Mouse (Mus musculus): ENCODE data around the gene Skp1a. TPM values are rescaled to one million over a fixed set of nuclear protein-coding genes. Genes with fewer than 3 reads are reported as not detected.

Gene Skp1a
- polyA plus RNA-seq, 1 experiment from 2014 or later: 1,145 TPM

DNA sequence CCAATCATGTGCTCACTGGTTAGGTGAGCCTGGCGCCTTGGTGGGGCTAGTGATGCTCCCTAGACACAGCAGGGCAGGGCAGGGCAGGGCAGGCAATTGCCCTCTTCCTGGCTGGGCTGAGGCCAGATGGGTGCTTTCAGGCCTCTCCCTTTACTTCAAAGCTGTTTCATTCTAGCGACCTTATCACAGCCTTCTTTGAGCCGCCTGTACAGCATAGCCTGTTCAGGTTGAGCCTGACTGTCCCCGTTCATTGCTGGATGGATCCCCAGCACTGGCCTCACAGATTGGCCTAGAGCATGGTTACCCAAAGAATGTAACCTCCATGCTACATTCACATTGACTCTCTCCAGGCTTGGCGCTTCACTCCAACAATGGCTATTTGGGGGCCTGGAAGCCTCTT, 1.1 kb upstream of the Skp1a start:
- Histone ChIP-seq H3K27me3 (no peaks in the 10 kb centered on the region), H3K4me2 (replicated peaks) (peak overlapping the region; percentile 66), H3K36me3 (no peaks in the 10 kb centered on the region), H3K4me3 (peak overlapping the region; percentile 90), H3K27ac (replicated peaks) (no peak overlapping the region), H3K9me3 (no peaks in the 10 kb centered on the region), H3K9ac (replicated peaks) (peak overlapping the region; percentile 95; the same call in 1 of the 2 replicates), H3K4me1 (peaks cover 30% of the 10 kb centered on the region)
- no peak for ATAC-seq (replicated peaks)
- 64% methylated on average over 5 of the region's 5 CpGs for WGBS

DNA sequence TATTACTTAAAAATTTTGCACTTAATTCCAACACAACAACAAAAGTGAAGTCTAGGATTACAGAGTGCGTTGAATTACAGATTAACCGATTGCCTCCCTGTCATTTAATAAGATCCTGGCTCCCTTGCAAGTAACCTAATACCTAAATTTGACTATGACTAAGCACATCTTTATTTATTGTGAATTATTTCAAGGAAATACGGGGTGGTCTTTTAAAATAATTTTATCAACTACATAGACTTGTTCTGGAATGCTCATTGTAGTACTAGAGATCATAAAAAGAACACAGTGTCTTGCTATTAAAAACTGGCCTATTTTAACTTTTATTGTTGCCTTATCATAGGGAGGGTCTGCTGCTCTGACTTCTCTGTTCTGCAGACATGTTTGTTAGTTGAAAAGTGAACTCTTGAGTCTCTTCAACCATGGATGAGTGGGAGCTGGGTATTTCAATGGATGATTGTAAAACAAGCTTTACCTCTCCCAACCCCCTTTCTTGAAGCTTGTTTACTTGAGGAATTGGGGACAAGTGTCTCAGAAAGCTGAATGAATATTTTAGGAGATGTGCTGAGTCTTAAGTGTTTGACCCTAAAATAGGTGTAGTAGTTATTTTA, 1.4 kb downstream of the Skp1a start:
- H3K36me3 ChIP-seq: peaks cover 12% of the 10 kb centered on the region
- no peak for ATAC-seq (replicated peaks)
- peak overlapping the region; percentile 90 for H3K4me3 ChIP-seq
- H3K9ac ChIP-seq (replicated peaks): peak overlapping the region; percentile 95
- no peak overlapping the region for H3K27ac ChIP-seq (replicated peaks)
- H3K4me1 ChIP-seq: peaks cover 30% of the 10 kb centered on the region
- 29% methylated on average over 3 of the region's 3 CpGs for WGBS
- H3K9me3 ChIP-seq: no peaks in the 10 kb centered on the region
- H3K4me2 ChIP-seq (replicated peaks): peak overlapping the region; percentile 66
- no peaks in the 10 kb centered on the region for H3K27me3 ChIP-seq

DNA sequence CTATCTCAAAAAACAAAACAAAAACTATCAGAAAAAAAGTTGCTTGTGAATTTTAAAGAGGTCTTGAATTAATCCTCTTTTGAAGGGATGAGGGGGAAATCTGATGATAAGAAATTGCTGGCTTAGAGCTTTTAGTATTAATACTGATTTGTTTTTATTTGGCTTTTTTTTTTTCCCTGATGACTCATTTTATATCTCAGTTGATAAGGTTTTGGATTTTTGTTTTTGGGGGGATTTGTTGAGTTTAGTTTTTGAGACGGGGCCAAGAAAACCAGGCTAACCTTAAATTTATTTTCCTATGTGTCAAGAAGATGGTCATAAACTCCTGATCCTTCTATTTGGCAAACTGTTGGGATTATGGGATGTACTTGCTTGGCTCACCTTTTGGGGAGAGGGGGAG, 2.1 kb downstream of the Skp1a start:
- H3K9ac ChIP-seq (replicated peaks): no peak overlapping the region
- H3K9me3 ChIP-seq: no peaks in the 10 kb centered on the region
- H3K27ac ChIP-seq (replicated peaks): no peak overlapping the region
- 100% methylated on average over 1 of the region's 1 CpGs for WGBS
- H3K4me3 ChIP-seq: no peak overlapping the region
- no peaks in the 10 kb centered on the region for H3K27me3 ChIP-seq
- H3K4me1 ChIP-seq: peaks cover 30% of the 10 kb centered on the region
- peak overlapping the region; percentile 66 for H3K4me2 ChIP-seq (replicated peaks)
- no peak for ATAC-seq (replicated peaks)
- peaks cover 18% of the 10 kb centered on the region for H3K36me3 ChIP-seq

DNA sequence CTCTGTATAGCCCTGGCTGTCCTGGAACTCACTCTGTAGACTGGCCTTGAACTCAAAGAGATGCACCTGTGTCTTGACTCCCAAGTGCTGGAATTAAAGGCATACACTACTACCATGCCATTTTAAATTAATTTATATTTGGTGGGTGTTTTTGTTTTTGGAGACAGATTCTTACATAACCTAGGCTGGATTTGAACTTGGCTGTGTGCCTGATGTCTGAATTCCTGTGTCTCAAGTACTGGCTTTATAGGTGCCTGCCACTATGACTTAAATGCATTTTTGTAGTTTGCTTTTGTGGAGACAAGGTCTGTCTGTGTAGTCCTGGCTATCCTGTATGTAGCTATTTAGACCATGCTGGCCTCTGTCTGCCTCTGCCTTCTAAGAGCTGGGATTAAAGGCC, 2.7 kb downstream of the Skp1a start:
- H3K27ac ChIP-seq (replicated peaks): no peak overlapping the region
- H3K9me3 ChIP-seq: no peaks in the 10 kb centered on the region
- H3K27me3 ChIP-seq: no peaks in the 10 kb centered on the region
- no peak overlapping the region for H3K4me3 ChIP-seq
- H3K9ac ChIP-seq (replicated peaks): no peak overlapping the region
- H3K4me1 ChIP-seq: peaks cover 30% of the 10 kb centered on the region
- ATAC-seq (replicated peaks): no peak
- peaks cover 22% of the 10 kb centered on the region for H3K36me3 ChIP-seq
- peak overlapping the region; percentile 7; the same call in 1 of the 2 replicates for H3K4me2 ChIP-seq (replicated peaks)

DNA sequence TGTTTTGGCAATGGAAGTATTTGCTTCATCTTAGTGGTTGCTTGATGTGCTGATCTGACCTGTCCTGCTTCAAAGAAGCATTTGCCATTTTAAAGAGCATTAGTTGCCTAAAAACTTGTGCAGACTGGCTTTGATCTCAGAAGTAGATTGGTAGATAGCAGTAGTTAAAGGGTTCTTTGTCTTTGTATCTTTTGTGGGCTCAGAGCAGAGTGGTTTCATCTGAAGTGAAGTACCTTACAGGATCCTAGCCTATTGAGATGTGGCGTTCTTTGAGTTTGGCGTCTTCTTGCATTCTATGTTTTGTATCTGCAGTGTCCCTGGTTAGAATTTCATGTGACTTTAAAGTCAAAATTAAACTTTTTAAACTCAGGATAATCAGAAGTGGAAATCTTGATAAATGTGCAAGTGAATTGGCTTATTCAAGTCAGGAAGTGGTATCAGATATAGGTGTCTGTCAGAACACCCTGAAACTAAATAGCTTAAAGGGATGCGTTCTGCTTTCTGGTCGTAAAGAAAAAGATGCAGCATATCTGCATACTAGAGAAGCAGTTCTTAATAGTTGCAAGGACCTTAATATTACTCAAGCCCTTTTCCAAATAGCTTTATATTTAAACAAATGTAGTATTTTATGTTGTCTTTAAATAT, 9.2 kb downstream of the Skp1a start:
- H3K27ac ChIP-seq (replicated peaks): no peak overlapping the region
- H3K4me3 ChIP-seq: no peak overlapping the region
- no peak overlapping the region for H3K9ac ChIP-seq (replicated peaks)
- peaks cover 59% of the 10 kb centered on the region for H3K36me3 ChIP-seq
- WGBS: 83% methylated on average over 4 of the region's 4 CpGs
- H3K4me2 ChIP-seq (replicated peaks): no peak overlapping the region
- no peaks in the 10 kb centered on the region for H3K9me3 ChIP-seq
- H3K27me3 ChIP-seq: no peaks in the 10 kb centered on the region
- H3K4me1 ChIP-seq: no peaks in the 10 kb centered on the region
- no peak for ATAC-seq (replicated peaks)

DNA sequence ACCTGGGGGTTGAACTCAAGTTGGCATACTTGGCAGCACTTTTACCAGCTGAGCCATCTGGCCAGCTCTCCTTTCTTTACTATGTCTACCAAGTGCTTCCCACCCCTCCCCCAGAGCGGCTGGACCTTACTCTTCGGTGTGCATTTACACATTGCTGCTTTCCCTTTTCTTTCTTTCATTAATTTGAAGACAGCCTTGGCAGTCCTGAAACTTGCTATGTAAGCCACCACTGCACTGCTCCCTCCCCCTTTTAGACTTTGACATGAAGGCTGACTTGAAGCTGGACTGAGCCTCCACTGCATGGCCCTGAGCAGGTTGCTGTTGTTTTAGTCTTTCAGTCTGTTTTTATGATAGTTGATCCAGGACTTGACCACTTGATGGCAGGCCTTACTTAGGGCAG, 17.7 kb downstream of the Skp1a start:
- 83% methylated on average over 2 of the region's 2 CpGs for WGBS
- no peak overlapping the region for H3K9ac ChIP-seq (replicated peaks)

DNA sequence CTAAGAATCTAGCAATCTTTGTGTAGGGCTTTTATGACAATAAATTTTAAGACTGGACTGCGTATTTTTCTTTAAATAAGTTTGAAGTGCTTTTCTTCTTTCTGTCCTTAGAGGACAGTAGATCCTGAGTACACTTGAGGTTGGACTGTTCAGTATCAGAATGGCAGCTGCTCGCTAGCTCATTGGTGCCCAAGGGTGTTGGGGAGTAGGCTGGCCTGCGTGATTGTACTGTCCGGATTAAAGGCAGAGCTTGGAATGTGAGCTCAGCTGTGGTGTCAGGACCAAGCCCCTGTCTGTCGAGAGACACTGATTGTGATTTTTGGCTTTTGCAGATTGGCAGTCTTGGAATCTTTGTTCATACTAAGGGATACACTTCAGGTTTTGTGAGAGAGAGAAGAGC, 20.0 kb downstream of the Skp1a start:
- WGBS: 75% methylated on average over 5 of the region's 5 CpGs

More for the DNA sequence above, 17.7 kb downstream of the Skp1a start:
- no peak for ATAC-seq (replicated peaks)
- H3K36me3 ChIP-seq: peaks cover 49% of the 10 kb centered on the region
- H3K4me2 ChIP-seq (replicated peaks): no peak overlapping the region
- no peaks in the 10 kb centered on the region for H3K4me1 ChIP-seq
- no peaks in the 10 kb centered on the region for H3K27me3 ChIP-seq
- H3K9me3 ChIP-seq: no peaks in the 10 kb centered on the region
- no peak overlapping the region for H3K4me3 ChIP-seq
- H3K27ac ChIP-seq (replicated peaks): 0 out of 2 replicates have a peak overlapping the region, but pooled peaks have one; percentile 5

DNA sequence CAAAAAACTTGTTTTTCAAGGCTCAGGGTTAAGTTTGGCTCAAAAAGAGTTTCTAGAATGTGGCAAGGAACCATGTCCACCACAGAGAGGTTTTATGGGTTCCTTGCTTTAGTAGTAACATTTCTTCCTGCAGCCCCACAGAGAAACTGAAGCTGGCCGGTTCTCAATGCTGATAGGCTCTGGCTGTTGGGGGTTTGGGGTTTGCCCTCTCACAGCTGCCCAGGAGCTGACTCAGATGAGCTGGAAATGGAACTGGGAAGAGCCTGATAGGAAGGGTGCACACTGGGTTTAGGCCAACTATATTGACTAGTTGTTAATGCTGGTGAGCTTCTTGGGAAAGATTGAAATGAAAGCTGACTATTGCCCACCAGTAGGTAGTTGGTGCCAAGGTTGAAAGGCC, 20.9 kb downstream of the Skp1a start:
- no peaks in the 10 kb centered on the region for H3K27me3 ChIP-seq
- no peaks in the 10 kb centered on the region for H3K9me3 ChIP-seq
- H3K4me2 ChIP-seq (replicated peaks): no peak overlapping the region
- no peak overlapping the region for H3K4me3 ChIP-seq
- 61% methylated on average over 1 of the region's 1 CpGs for WGBS
- H3K27ac ChIP-seq (replicated peaks): no peak overlapping the region
- H3K9ac ChIP-seq (replicated peaks): no peak overlapping the region
- peaks cover 21% of the 10 kb centered on the region for H3K36me3 ChIP-seq
- H3K4me1 ChIP-seq: no peaks in the 10 kb centered on the region
- no peak for ATAC-seq (replicated peaks)

More for the DNA sequence above, 20.0 kb downstream of the Skp1a start:
- Histone ChIP-seq H3K9me3 (no peaks in the 10 kb centered on the region), H3K4me2 (replicated peaks) (no peak overlapping the region), H3K9ac (replicated peaks) (no peak overlapping the region), H3K4me3 (no peak overlapping the region), H3K4me1 (no peaks in the 10 kb centered on the region), H3K36me3 (peaks cover 28% of the 10 kb centered on the region), H3K27me3 (no peaks in the 10 kb centered on the region), H3K27ac (replicated peaks) (no peak overlapping the region)
- ATAC-seq (replicated peaks): no peak

DNA sequence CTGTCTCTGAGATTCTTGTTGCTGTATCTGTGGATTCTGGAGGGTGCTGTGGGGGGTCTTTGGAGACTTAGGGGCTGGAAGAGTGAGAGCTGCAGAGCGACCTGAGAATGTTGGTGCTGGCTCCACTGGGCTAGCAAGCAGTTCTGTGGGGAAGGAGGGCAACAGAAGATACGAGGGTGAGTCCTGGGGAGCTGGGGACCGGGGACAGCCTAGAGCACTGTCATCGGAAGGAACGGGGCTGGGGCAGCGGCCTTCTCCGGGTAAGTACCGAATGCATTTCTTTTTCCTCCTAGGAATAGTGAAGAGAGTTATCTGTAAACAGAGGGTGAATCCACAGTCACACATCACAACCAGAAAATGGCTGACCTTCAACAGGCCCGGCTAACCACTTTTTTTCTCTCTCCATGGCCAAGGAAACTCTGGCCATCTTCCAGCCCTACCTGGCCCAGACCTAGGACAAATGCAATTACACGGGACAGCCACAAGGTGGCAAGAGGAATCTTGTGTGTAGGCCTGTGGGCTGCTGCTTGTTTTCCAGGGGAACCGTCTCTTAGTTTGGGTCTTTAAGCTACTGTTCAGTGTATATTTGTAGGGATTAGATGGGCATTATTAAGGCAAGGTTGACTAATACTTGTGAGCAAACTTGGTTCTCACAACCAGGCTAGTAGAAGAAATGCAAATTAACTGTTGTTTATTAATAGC, 22.0 kb downstream of the Skp1a start:
- no peaks in the 10 kb centered on the region for H3K4me1 ChIP-seq
- no peak overlapping the region for H3K4me2 ChIP-seq (replicated peaks)
- WGBS: 67% methylated on average over 11 of the region's 11 CpGs
- no peak overlapping the region for H3K27ac ChIP-seq (replicated peaks)
- no peak overlapping the region for H3K4me3 ChIP-seq
- no peaks in the 10 kb centered on the region for H3K27me3 ChIP-seq
- H3K36me3 ChIP-seq: peaks cover 12% of the 10 kb centered on the region; the same call in 1 of the 2 replicates
- peak; percentile 76 for ATAC-seq (replicated peaks)
- H3K9me3 ChIP-seq: no peaks in the 10 kb centered on the region
- H3K9ac ChIP-seq (replicated peaks): no peak overlapping the region

DNA sequence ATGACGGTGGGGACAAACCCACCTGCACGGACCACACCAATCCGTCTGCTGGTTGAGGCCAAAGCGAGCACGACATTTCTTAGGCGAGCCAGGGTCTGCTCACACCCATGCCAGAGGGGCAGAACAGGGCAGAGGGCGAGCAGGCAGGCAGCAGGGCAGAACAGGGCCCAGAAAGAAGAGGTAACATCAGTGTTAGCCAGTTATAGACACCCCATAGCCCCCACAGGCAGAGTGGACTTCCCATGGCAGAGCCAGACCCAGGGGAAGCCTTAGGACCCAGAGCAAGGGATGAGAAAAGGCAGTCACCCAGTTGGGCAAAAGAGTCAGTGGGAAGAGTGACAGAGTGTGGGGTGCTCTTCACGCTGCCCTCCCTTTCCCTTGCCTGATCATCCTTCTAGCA, 23.3 kb downstream of the Skp1a start:
- H3K4me2 ChIP-seq (replicated peaks): no peak overlapping the region
- no peak overlapping the region for H3K4me3 ChIP-seq
- no peaks in the 10 kb centered on the region for H3K4me1 ChIP-seq
- no peak overlapping the region for H3K9ac ChIP-seq (replicated peaks)
- no peak overlapping the region for H3K27ac ChIP-seq (replicated peaks)
- no peaks in the 10 kb centered on the region for H3K27me3 ChIP-seq
- WGBS: 85% methylated on average over 8 of the region's 8 CpGs
- no peak for ATAC-seq (replicated peaks)
- no peaks in the 10 kb centered on the region for H3K9me3 ChIP-seq
- H3K36me3 ChIP-seq: peaks cover 8% of the 10 kb centered on the region; the same call in 1 of the 2 replicates

DNA sequence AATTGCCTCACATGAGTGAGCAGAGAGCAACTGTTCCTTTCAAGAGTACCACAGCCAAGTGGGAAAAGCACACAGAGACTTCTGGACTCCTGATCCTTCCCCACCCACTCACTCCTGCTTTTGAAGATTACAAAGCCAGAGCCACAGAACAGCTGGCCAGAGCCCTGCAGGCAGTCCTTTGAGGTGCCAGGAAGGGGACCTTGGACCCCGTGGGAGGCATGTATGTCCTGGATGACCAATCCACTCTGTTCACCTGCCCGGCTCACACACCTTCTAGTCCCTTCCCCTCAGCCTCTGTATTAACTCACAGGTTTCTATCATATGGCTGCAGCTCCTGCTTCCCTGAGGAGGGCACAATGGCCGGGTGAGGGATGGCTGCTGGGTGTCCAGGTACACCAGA, 25.6 kb downstream of the Skp1a start:
- no peak overlapping the region for H3K27ac ChIP-seq (replicated peaks)
- no peak overlapping the region for H3K9ac ChIP-seq (replicated peaks)
- no peak overlapping the region for H3K4me3 ChIP-seq
- WGBS: 85% methylated on average over 3 of the region's 3 CpGs
- no peaks in the 10 kb centered on the region for H3K27me3 ChIP-seq
- H3K4me2 ChIP-seq (replicated peaks): no peak overlapping the region
- no peak for ATAC-seq (replicated peaks)
- no peaks in the 10 kb centered on the region for H3K9me3 ChIP-seq
- H3K36me3 ChIP-seq: no peaks in the 10 kb centered on the region
- H3K4me1 ChIP-seq: no peaks in the 10 kb centered on the region

DNA sequence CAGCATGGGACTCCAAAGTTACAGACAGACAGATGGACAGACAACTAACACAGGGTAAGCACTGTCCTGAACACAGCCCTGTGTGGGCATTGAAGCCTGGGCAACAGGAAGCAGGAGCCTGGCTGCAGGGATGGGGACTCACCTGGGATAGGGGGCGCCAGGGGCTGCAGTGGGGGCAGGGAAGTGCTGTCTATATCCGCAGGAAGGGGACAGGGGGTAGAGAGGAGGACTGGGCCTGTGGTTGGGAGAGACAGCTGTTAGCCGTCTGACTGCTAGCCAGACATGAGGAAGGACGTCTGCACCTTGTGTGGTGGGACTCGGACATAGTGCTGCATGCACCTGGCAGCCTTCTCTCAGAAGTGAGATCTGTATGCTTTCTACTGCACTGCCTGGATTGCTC, 26.9 kb downstream of the Skp1a start:
- Histone ChIP-seq H3K4me2 (replicated peaks) (no peak overlapping the region), H3K4me1 (no peaks in the 10 kb centered on the region), H3K27me3 (no peaks in the 10 kb centered on the region), H3K9me3 (no peaks in the 10 kb centered on the region), H3K9ac (replicated peaks) (no peak overlapping the region), H3K4me3 (no peak overlapping the region), H3K27ac (replicated peaks) (no peak overlapping the region), H3K36me3 (no peaks in the 10 kb centered on the region)
- WGBS: 64% methylated on average over 5 of the region's 5 CpGs
- no peak for ATAC-seq (replicated peaks)

All from forebrain, embryonic 15.5 days (tissue).